Mouse (Mus musculus) myocyte (in vitro differentiated cells): ENCODE measurements at regions not wholly inside any gene's neighbourhood (a gene's known extent, or its start where the extent isn't known, plus 50 kb on each side); places are given as distances from the start of the nearest gene placed in this dataset.

ENCODE experiments used
- CEBPB ChIP-seq: IDR thresholded peaks from 2 replicates; pipeline ENCODE4 v1.6.1; 2011; ENCODE audit warnings: mild to moderate bottlenecking, moderate library complexity; ENCODE audit not compliant: poor library complexity, insufficient read depth, severe bottlenecking
- E2F4 ChIP-seq: IDR thresholded peaks from one replicate; pipeline ENCODE4 v1.6.1; 2011; ENCODE audit warnings: mild to moderate bottlenecking, control low read depth, moderate library complexity; ENCODE audit not compliant: insufficient read depth
- MYOD1 ChIP-seq, 3 experiments: IDR thresholded peaks; one replicate each; pipeline ENCODE4 v1.6.1; 2011; ENCODE audit warnings: control low read depth in 2 of 3, low read depth in 2 of 3, mild to moderate bottlenecking in 2 of 3, moderate library complexity in 1 of 3; ENCODE audit not compliant: insufficient read length in 2 of 3, control insufficient read depth in 1 of 3
- MYOG ChIP-seq, 3 experiments: IDR thresholded peaks; one replicate each; pipeline ENCODE4 v1.6.1; 2011; ENCODE audit warnings: control low read depth in 2 of 3, low read depth in 2 of 3, mild to moderate bottlenecking in 2 of 3; ENCODE audit not compliant: insufficient read length in 2 of 3, control insufficient read depth in 1 of 3, insufficient read depth in 1 of 3
- POLR2A ChIP-seq: IDR thresholded peaks from one replicate; pipeline ENCODE4 v1.6.1; 2011; ENCODE audit warnings: low read depth, mild to moderate bottlenecking, control low read depth, moderate library complexity; ENCODE audit not compliant: insufficient read length
- REST ChIP-seq: IDR thresholded peaks from one replicate; pipeline ENCODE4 v1.6.1; 2011; ENCODE audit warnings: mild to moderate bottlenecking, control low read depth, moderate library complexity; ENCODE audit not compliant: insufficient read depth, insufficient read length
- SRF ChIP-seq: IDR thresholded peaks from one replicate; pipeline ENCODE4 v1.6.1; 2011; ENCODE audit warnings: low read depth; ENCODE audit not compliant: control insufficient read depth, insufficient read length
- TCF12 ChIP-seq: IDR thresholded peaks from one replicate; pipeline ENCODE4 v1.6.1; 2011; ENCODE audit warnings: mild to moderate bottlenecking, control low read depth; ENCODE audit not compliant: poor library complexity, insufficient read depth, severe bottlenecking
- USF1 ChIP-seq: IDR thresholded peaks from one replicate; pipeline ENCODE4 v1.6.1; 2011; ENCODE audit warnings: low read depth, mild to moderate bottlenecking, control low read depth, moderate library complexity

DNA sequence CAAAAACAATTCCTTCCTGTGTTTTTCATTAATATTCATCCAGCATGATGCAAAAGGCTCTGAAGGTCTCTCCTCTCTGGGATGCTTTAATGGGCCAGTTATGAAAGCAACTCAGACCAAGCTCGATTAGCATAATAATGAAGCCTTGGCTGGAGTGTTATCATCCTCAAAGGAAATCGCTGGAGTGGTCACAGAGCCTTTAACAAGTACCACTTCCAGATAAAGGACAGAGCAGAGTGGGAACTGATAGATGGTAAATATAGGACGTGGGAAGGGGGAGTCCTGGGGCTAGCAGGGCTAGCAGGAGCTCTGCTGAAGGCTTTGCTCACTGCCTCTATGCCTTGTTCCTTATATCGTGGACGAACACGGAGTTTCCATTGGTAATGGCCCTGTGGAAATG lies 251.7 kb downstream of the Slc4a3 start:
- TF ChIP-seq POLR2A, result no peak
- TF ChIP-seq MYOD1 (IDR thresholded peaks at IDR 0.05; ENCODE audit: control insufficient read depth in 1 of 3, insufficient read length in 2 of 3, low read depth in 2 of 3), result no peak
- TF ChIP-seq TCF12, result no peak
- TF ChIP-seq REST, result no peak
- TF ChIP-seq MYOG (IDR thresholded peaks at IDR 0.05; ENCODE audit: control insufficient read depth in 1 of 3, insufficient read depth in 1 of 3, insufficient read length in 2 of 3, low read depth in 2 of 3), result no peak
- TF ChIP-seq USF1, result no peak
- TF ChIP-seq CEBPB, result no peak
- TF ChIP-seq E2F4, result no peak
- no peak for TF ChIP-seq SRF
